In genomic region chr17:43994080-43994479, GRCm38 (mm10) we compare ENCODE assay signal across 18 mouse cellular contexts.
A peak's percentile ranks its signal among the peaks of the same experiment; 100 is the strongest.
DNase-seq lines count a peak whose midpoint lies in the region; ATAC-seq lines count a peak whose summit lies in the region.
"Had no signal": no experiment of that assay in that cellular context is flagged by ENCODE, and none has a peak within 500 bp of the region (broad histone marks: within the 10 kb centered on the region; RNA-seq: fewer than 3 reads in every experiment).

No protein-coding gene starts in this region.

- no peak overlapping the region for H3K4me3 ChIP-seq in hindbrain, embryonic 13.5 days
- no peak overlapping the region for H3K4me3 ChIP-seq in neural tube, embryonic 11.5 days (ENCODE audit: low read depth, low read length)
- H3K4me3 ChIP-seq: forebrain, embryonic 15.5 days; heart, embryonic 12.5 days; limb, embryonic 15.5 days had no signal

- H3K27ac ChIP-seq in hindbrain, embryonic 13.5 days: no peak overlapping the region
- H3K27ac ChIP-seq in neural tube, embryonic 11.5 days (ENCODE audit: low read depth, low read length): no peak overlapping the region
- H3K27ac ChIP-seq: forebrain, embryonic 15.5 days; limb, embryonic 15.5 days; macrophage had no signal

- no peaks in the 10 kb centered on the region for H3K9me3 ChIP-seq in hindbrain, embryonic 13.5 days
- H3K9me3 ChIP-seq in neural tube, embryonic 11.5 days (ENCODE audit: control insufficient read depth, low read length): no peaks in the 10 kb centered on the region
- H3K9me3 ChIP-seq: forebrain, embryonic 15.5 days; limb, embryonic 15.5 days had no signal

- ATAC-seq in hindbrain, embryonic 13.5 days (ENCODE audit: low FRiP score): peak; percentile 32; the same call in 1 of the 2 replicates
- no peak for ATAC-seq in neural tube, embryonic 11.5 days (ENCODE audit: insufficient read depth, low FRiP score, low TSS enrichment)
- no peak for ATAC-seq in megakaryocyte, adult 5-6 weeks (ENCODE audit: poor library complexity, severe bottlenecking)
- ATAC-seq: CD4-positive, CD25-positive, alpha-beta regulatory T cell, adult 4 months; forebrain, embryonic 15.5 days had no signal

- H3K9ac ChIP-seq in hindbrain, embryonic 13.5 days: no peak overlapping the region
- no peak overlapping the region for H3K9ac ChIP-seq in neural tube, embryonic 11.5 days (ENCODE audit: low read length)
- H3K9ac ChIP-seq: forebrain, embryonic 15.5 days; heart, embryonic 12.5 days; limb, embryonic 15.5 days had no signal

- peaks cover 36% of the 10 kb centered on the region for H3K4me1 ChIP-seq in hindbrain, embryonic 13.5 days (replicated peaks)
- H3K4me1 ChIP-seq in neural tube, embryonic 11.5 days (ENCODE audit: control insufficient read depth, insufficient read depth, low read length): no peaks in the 10 kb centered on the region

- 13% methylated on average over 4 of the region's 4 CpGs for WGBS in hindbrain, embryonic 13.5 days
- 35% methylated on average over 4 of the region's 4 CpGs for whole genome bisulfite sequencing in neural tube, embryonic 11.5 days

- no peak overlapping the region for H3K4me2 ChIP-seq in hindbrain, embryonic 13.5 days
- H3K4me2 ChIP-seq in neural tube, embryonic 11.5 days (ENCODE audit: low read depth): no peak overlapping the region
- H3K4me2 ChIP-seq: forebrain, embryonic 15.5 days; heart, embryonic 12.5 days; limb, embryonic 15.5 days had no signal

- peak; percentile 5 to 6 for DNase-seq in kidney, postnatal 4 days
- no peak for DNase-seq in kidney, postnatal 36 days
- peak; percentile 56 for DNase-seq in embryo, embryonic 11 days
- DNase-seq in neural tube, embryonic 11.5 days (ENCODE audit: low spot score): peak; percentile 24
- no peak for DNase-seq in layer of hippocampus, adult 9-10 months (ENCODE audit: low spot score)
- DNase-seq: adrenal gland, postnatal 25 days; cerebellum, postnatal 25 days; kidney, adult 8-10 months; lung, adult 18-20 months; right cerebral cortex, postnatal 25 days; thymus, postnatal 36 days had no signal

- no peaks in the 10 kb centered on the region for H3K27me3 ChIP-seq in hindbrain, embryonic 13.5 days
- no peaks in the 10 kb centered on the region for H3K27me3 ChIP-seq in neural tube, embryonic 11.5 days (ENCODE audit: control insufficient read depth, insufficient read depth, low read length)
- H3K27me3 ChIP-seq: forebrain, embryonic 15.5 days; heart, embryonic 12.5 days; limb, embryonic 15.5 days had no signal

- H3K36me3 ChIP-seq in hindbrain, embryonic 13.5 days: no peaks in the 10 kb centered on the region
- H3K36me3 ChIP-seq in neural tube, embryonic 11.5 days (ENCODE audit: control insufficient read depth, insufficient read depth, low read length): no peaks in the 10 kb centered on the region
- H3K36me3 ChIP-seq: forebrain, embryonic 15.5 days; heart, embryonic 12.5 days; limb, embryonic 15.5 days had no signal

Comparison
In these comparisons a context has a peak if more than half of its experiments do, and no peak if none do; other contexts are left out.
1. DNase-seq: peak in kidney, postnatal 4 days (2 of 2), embryo, embryonic 11 days (single experiment) and neural tube, embryonic 11.5 days (single experiment); none in kidney, postnatal 36 days (0 of 2) and layer of hippocampus, adult 9-10 months (single experiment).